15 mouse cellular contexts compared by ENCODE assay signal in genomic region chr3:62374346-62374745, GRCm38 (mm10). TPM values are rescaled to one million over a fixed set of nuclear protein-coding genes. Genes with fewer than 3 reads are reported as not detected.
A peak's percentile ranks its signal among the peaks of the same experiment; 100 is the strongest.
DNase-seq lines count a peak whose midpoint lies in the region; ATAC-seq lines count a peak whose summit lies in the region.
"Had no signal": no experiment of that assay in that cellular context is flagged by ENCODE, and none has a peak within 500 bp of the region (broad histone marks: within the 10 kb centered on the region; RNA-seq: fewer than 3 reads in every experiment).

No protein-coding gene starts in this region.

- ATAC-seq in intestine, embryonic 16.5 days, result peak; percentile 82
- ATAC-seq: midbrain, embryonic 13.5 days had no signal

- H3K9me3 ChIP-seq in intestine, embryonic 16.5 days (ENCODE audit: control insufficient read depth, low read length), result no peaks in the 10 kb centered on the region
- H3K9me3 ChIP-seq: forebrain, embryonic 12.5 days; hindbrain, embryonic 13.5 days; midbrain, embryonic 13.5 days had no signal

- 71% methylated on average over 4 of the region's 4 CpGs for WGBS in intestine, embryonic 16.5 days

- no peak overlapping the region for H3K4me3 ChIP-seq in intestine, embryonic 16.5 days (ENCODE audit: low read length)
- H3K4me3 ChIP-seq: forebrain, embryonic 12.5 days; hindbrain, embryonic 13.5 days; midbrain, embryonic 13.5 days; myocyte had no signal

- H3K36me3 ChIP-seq in intestine, embryonic 16.5 days (ENCODE audit: control insufficient read depth, insufficient read depth, low read length), result no peaks in the 10 kb centered on the region
- H3K36me3 ChIP-seq: forebrain, embryonic 12.5 days; hindbrain, embryonic 13.5 days; midbrain, embryonic 13.5 days had no signal

- H3K4me1 ChIP-seq in intestine, embryonic 16.5 days (ENCODE audit: control insufficient read depth, insufficient read depth, low read length), result peaks cover 11% of the 10 kb centered on the region
- H3K4me1 ChIP-seq: forebrain, embryonic 12.5 days; hindbrain, embryonic 13.5 days; midbrain, embryonic 13.5 days had no signal

- H3K4me2 ChIP-seq in intestine, embryonic 16.5 days (ENCODE audit: low read depth, low read length), result no peak overlapping the region
- H3K4me2 ChIP-seq: forebrain, embryonic 12.5 days; hindbrain, embryonic 13.5 days; midbrain, embryonic 13.5 days had no signal

- H3K27ac ChIP-seq in intestine, embryonic 16.5 days (ENCODE audit: low read length), result peak overlapping the region; percentile 6; the same call in 1 of the 2 replicates
- H3K27ac ChIP-seq: forebrain, embryonic 12.5 days; hindbrain, embryonic 13.5 days; macrophage; midbrain, embryonic 13.5 days had no signal

- H3K27me3 ChIP-seq in intestine, embryonic 16.5 days (replicated peaks; ENCODE audit: control insufficient read depth, insufficient read depth, low read length), result no peaks in the 10 kb centered on the region
- H3K27me3 ChIP-seq: CH12.LX; forebrain, embryonic 12.5 days; hindbrain, embryonic 13.5 days; midbrain, embryonic 13.5 days had no signal

- H3K9ac ChIP-seq in intestine, embryonic 16.5 days (ENCODE audit: low read depth, low read length), result no peak overlapping the region
- H3K9ac ChIP-seq: forebrain, embryonic 12.5 days; hindbrain, embryonic 13.5 days; midbrain, embryonic 13.5 days had no signal

- peak; percentile 14 for DNase-seq in adrenal gland, adult 2 months
- no peak for DNase-seq in adrenal gland, postnatal 10 days
- peak; percentile 42 for DNase-seq in kidney, adult 11 months
- no peak for DNase-seq in kidney, adult 18-20 months
- peak; percentile 32 for DNase-seq in kidney, postnatal 10 days
- no peak for DNase-seq in cerebellum, adult 18-20 months
- no peak for DNase-seq in layer of hippocampus, postnatal 36 days
- DNase-seq: cerebellum, adult 8-10 months had no signal

RNA-seq across cellular contexts. Expression of gene Arhgef26, which starts 36.2 kb away (rescaled TPM):
- 1 to 10 TPM; 2.1 to 2.5 TPM for total RNA-seq in adrenal gland, adult 2 months (2021)
- 2.4 and 2.7 TPM in 2 replicates for polyA plus RNA-seq in adrenal gland, adult 2 months (2012; rRNA removed)
- 1 to 10 TPM; 5.6 to 6.1 TPM for total RNA-seq in adrenal gland, postnatal 10 days (2021)
- 12.9 and 13.5 TPM in 2 replicates for polyA plus RNA-seq in intestine, embryonic 16.5 days (2015; fragmentation: Nextera tagmentation; extraction: Ambion mirVana)
- 10 to 100 TPM; 52.9 to 58.6 TPM for total RNA-seq in layer of hippocampus, postnatal 36 days (2021)
- polyA plus RNA-seq: macrophage had no signal

Comparison
In these comparisons a context has a peak if more than half of its experiments do, and no peak if none do; other contexts are left out.
1. DNase-seq: peak in adrenal gland, adult 2 months (single experiment), kidney, adult 11 months (single experiment) and kidney, postnatal 10 days (single experiment); none in adrenal gland, postnatal 10 days (single experiment), kidney, adult 18-20 months (single experiment), cerebellum, adult 18-20 months (0 of 2) and layer of hippocampus, postnatal 36 days (0 of 2).
2. RNA of gene Arhgef26, which starts 36.2 kb away (total RNA-seq): 52.9 to 58.6 TPM in layer of hippocampus, postnatal 36 days; 5.6 to 6.1 TPM in adrenal gland, postnatal 10 days and 2.1 to 2.5 TPM in adrenal gland, adult 2 months; every median in the first group is over 4 times any median in the second.